Mouse (Mus musculus) testis, adult 2 months (tissue): Measurements from ENCODE around the gene Hnf1a.
A peak's percentile ranks its signal among the peaks of the same experiment; 100 is the strongest.

Experiments used
- CTCF ChIP-seq: fragments of 200-500 bp; IDR thresholded peaks from 2 replicates; pipeline ENCODE4 v1.5.1; 2012; ENCODE audit warnings: low read depth, mild to moderate bottlenecking, inconsistent platforms, low read length, moderate library complexity; ENCODE audit not compliant: control insufficient read depth, insufficient read depth, insufficient replicate concordance
- POLR2A ChIP-seq: fragments of 200-500 bp; IDR thresholded peaks from 2 replicates; pipeline ENCODE4 v1.6.1; 2012; ENCODE audit warnings: low read depth, mild to moderate bottlenecking, inconsistent platforms, low read length, moderate library complexity; ENCODE audit not compliant: control insufficient read depth

- TF ChIP-seq CTCF (peak; percentile 54; the same call in 1 of the 2 replicates), POLR2A (no peak)
These were observed 68.5 kb downstream of the Hnf1a start for GRCm38 (mm10) chr5:114902413-114902812.
